In the genomic region with DNA sequence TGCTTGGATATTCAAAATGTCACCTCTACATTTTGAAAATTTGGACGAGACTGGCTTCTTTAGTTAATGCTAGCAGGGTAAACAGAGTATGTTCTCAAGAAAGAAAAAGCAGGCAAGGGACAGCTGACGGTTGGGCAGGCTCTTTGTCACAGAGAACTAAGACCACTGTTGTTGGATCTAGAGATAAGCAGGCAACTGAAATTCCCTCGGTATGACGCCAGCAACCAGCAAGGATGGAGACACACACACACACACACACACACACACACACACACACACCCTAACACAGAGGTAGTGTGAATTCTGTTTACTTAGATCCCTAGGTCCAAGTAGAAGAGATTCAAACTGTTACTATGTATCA, we compare ENCODE assay signal across 9 mouse cellular contexts.
DNase-seq lines count a peak whose midpoint lies in the region; ATAC-seq and TF ChIP-seq lines count a peak whose summit lies in the region.
"Had no signal": no experiment of that assay in that cellular context is flagged by ENCODE, and none has a peak within 500 bp of the region (broad histone marks: within the 10 kb centered on the region; RNA-seq: fewer than 3 reads in every experiment).

No protein-coding gene starts in this region.

- peaks cover 25% of the 10 kb centered on the region; the same call in 1 of the 2 replicates for H3K4me1 ChIP-seq in spleen, adult 2 months (ENCODE audit: control insufficient read depth, insufficient read depth, insufficient read length)
- peaks cover 32% of the 10 kb centered on the region for H3K4me1 ChIP-seq in liver, embryonic 13.5 days (replicated peaks)
- H3K4me1 ChIP-seq in stomach, postnatal 0 days (replicated peaks; ENCODE audit: control insufficient read depth, insufficient read depth), result no peaks in the 10 kb centered on the region

- no peak overlapping the region for H3K4me3 ChIP-seq in spleen, adult 2 months (ENCODE audit: extremely low read depth, insufficient read depth, insufficient read length)
- no peak overlapping the region for H3K4me3 ChIP-seq in liver, embryonic 13.5 days (replicated peaks)
- H3K4me3 ChIP-seq in stomach, postnatal 0 days (ENCODE audit: low read depth, low read length), result no peak overlapping the region

- no peak for TF ChIP-seq CTCF in spleen, adult 2 months (IDR thresholded peaks at IDR 0.05; ENCODE audit: extremely low read depth, insufficient read depth, insufficient read length, insufficient replicate concordance)
- no peak for TF ChIP-seq CTCF in stomach, postnatal 0 days (IDR thresholded peaks at IDR 0.05; ENCODE audit: low read depth)

- peak; percentile 55 to 56 for DNase-seq in cerebellum, postnatal 10 days
- no peak for DNase-seq in cerebellum, adult 9-11 months
- DNase-seq in spleen, adult 2 months (ENCODE audit: low read depth in 1 of 2, low spot score in 2 of 2), result no peak
- DNase-seq in spleen, postnatal 10 days (ENCODE audit: low spot score in 2 of 2), result no peak
- no peak for DNase-seq in liver, embryonic 13.5 days
- no peak for DNase-seq in stomach, postnatal 0 days (ENCODE audit: low spot score)
- no peak for DNase-seq in gastrocnemius, adult 8-10 months (ENCODE audit: low spot score in 2 of 2)
- DNase-seq: spleen, adult 18-20 months had no signal

- WGBS in spleen, adult 2 months, result 42% methylated on average over 4 of the region's 4 CpGs
- 7% methylated on average over 4 of the region's 4 CpGs for WGBS in liver, embryonic 13.5 days (ENCODE audit: insufficient replicate concordance)
- whole genome bisulfite sequencing in stomach, postnatal 0 days, result 9% methylated on average over 4 of the region's 4 CpGs

- H3K9me3 ChIP-seq in liver, embryonic 13.5 days (replicated peaks), result no peaks in the 10 kb centered on the region
- no peaks in the 10 kb centered on the region for H3K9me3 ChIP-seq in stomach, postnatal 0 days (ENCODE audit: control insufficient read depth, low read length)

- no peaks in the 10 kb centered on the region for H3K27me3 ChIP-seq in spleen, adult 2 months (ENCODE audit: control insufficient read depth, insufficient read depth, low read length)
- no peaks in the 10 kb centered on the region for H3K27me3 ChIP-seq in liver, embryonic 13.5 days
- H3K27me3 ChIP-seq in stomach, postnatal 0 days (ENCODE audit: control insufficient read depth, insufficient read depth, low read length), result no peaks in the 10 kb centered on the region

- H3K36me3 ChIP-seq in spleen, adult 2 months (ENCODE audit: control insufficient read depth, insufficient read depth, low read length), result no peaks in the 10 kb centered on the region
- H3K36me3 ChIP-seq in liver, embryonic 13.5 days, result no peaks in the 10 kb centered on the region
- H3K36me3 ChIP-seq in stomach, postnatal 0 days (ENCODE audit: control insufficient read depth, insufficient read depth, low read length), result no peaks in the 10 kb centered on the region

- peak; percentile 22; the same call in 1 of the 2 replicates for ATAC-seq in liver, embryonic 13.5 days (ENCODE audit: low read depth)
- peak; percentile 9; the same call in 1 of the 2 replicates for ATAC-seq in stomach, postnatal 0 days (ENCODE audit: low FRiP score, low TSS enrichment)
- no peak for ATAC-seq in inflammation-experienced regulatory T-cells, adult 6 months

- peak overlapping the region; percentile 82 for H3K27ac ChIP-seq in spleen, adult 2 months (ENCODE audit: insufficient read depth, low read length)
- peak overlapping the region; percentile 85 for H3K27ac ChIP-seq in liver, embryonic 13.5 days
- H3K27ac ChIP-seq in stomach, postnatal 0 days (replicated peaks), result peak overlapping the region; percentile 63

- H3K4me2 ChIP-seq in liver, embryonic 13.5 days, result peak overlapping the region; percentile 54
- H3K4me2 ChIP-seq in stomach, postnatal 0 days (replicated peaks; ENCODE audit: low read depth), result no peak overlapping the region

- no peak for TF ChIP-seq EP300 in stomach, postnatal 0 days (optimal IDR thresholded peaks at IDR 0.05)

- peak overlapping the region; percentile 54 for H3K9ac ChIP-seq in liver, embryonic 13.5 days
- no peak overlapping the region for H3K9ac ChIP-seq in stomach, postnatal 0 days (ENCODE audit: low read length)

- no peak for TF ChIP-seq POLR2A in spleen, adult 2 months (IDR thresholded peaks at IDR 0.05; ENCODE audit: low read depth, low read length)

Comparison
In these comparisons a context has a peak if more than half of its experiments do, and no peak if none do; other contexts are left out.
1. DNase-seq: peak in cerebellum, postnatal 10 days (2 of 2); none in cerebellum, adult 9-11 months (single experiment), spleen, adult 2 months (0 of 2), spleen, postnatal 10 days (0 of 2), liver, embryonic 13.5 days (single experiment), stomach, postnatal 0 days (single experiment) and gastrocnemius, adult 8-10 months (0 of 2).
2. Peak in every context shown above with its lines, with median percentiles within 50 percentile points of each other: H3K27ac ChIP-seq.